Mouse (Mus musculus) spleen, adult 2 months (tissue): ENCODE data around the gene Krt31.

Source experiments
- CTCF ChIP-seq: fragments of 200-500 bp; IDR thresholded peaks from 2 replicates; pipeline ENCODE4 v1.5.1; 2011; ENCODE audit warnings: mild to moderate bottlenecking, inconsistent platforms; ENCODE audit not compliant: insufficient read depth, insufficient read length, insufficient replicate concordance; ENCODE audit errors: extremely low read depth
- POLR2A ChIP-seq: fragments of 200-500 bp; IDR thresholded peaks from 2 replicates; pipeline ENCODE4 v1.6.1; 2011; ENCODE audit warnings: low read depth, low read length, inconsistent platforms

GRCm38 (mm10) chr11:100041454-100041853 lies 8.9 kb downstream of the Krt31 start, which contains the start of gene Krt34:
- TF ChIP-seq POLR2A (no peak), CTCF (no peak)
